Mouse (Mus musculus): Measurements from ENCODE around the gene Dpyd. TPM values are rescaled to one million over a fixed set of nuclear protein-coding genes. Genes with fewer than 3 reads are reported as not detected.
A peak's percentile ranks its signal among the peaks of the same experiment; 100 is the strongest.

Dpyd gene
- total and polyA plus RNA-seq, 2 experiments from 2014 or later, result 3.5 to 5.9 TPM

DNA sequence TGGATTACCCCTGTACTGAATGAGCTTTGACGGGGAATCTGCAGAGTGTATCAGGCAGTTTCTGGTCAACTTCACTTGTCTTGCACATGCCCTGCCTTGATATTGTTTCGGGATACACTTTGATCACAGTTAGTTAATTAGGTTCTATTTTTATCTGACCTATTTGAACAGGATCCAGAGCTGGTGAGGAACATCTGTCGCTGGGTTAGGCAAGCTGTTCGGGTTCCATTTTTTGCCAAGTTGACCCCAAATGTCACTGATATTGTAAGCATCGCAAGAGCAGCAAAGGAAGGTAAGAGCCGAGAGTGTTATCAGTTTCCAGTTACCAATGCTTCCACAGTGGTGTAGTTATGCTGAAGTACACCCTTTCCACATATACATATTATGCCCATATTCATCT is 632.1 kb downstream of the Dpyd start:
- WGBS, result 87% methylated on average over 6 of the region's 6 CpGs
- Histone ChIP-seq H3K4me2 (ENCODE audit: low read depth, low read length, poor library complexity, severe bottlenecking) (no peak overlapping the region), H3K27me3 (ENCODE audit: insufficient read depth, low read length) (no peaks in the 10 kb centered on the region), H3K27ac (ENCODE audit: low read depth, low read length) (no peak overlapping the region), H3K9ac (replicated peaks; ENCODE audit: low read length, poor library complexity, severe bottlenecking) (no peak overlapping the region), H3K9me3 (ENCODE audit: low read length) (no peaks in the 10 kb centered on the region), H3K36me3 (ENCODE audit: insufficient read depth, low read length) (no peaks in the 10 kb centered on the region), H3K4me1 (ENCODE audit: insufficient read depth, low read length) (no peaks in the 10 kb centered on the region), H3K4me3 (ENCODE audit: low read depth, low read length) (no peak overlapping the region)
- ATAC-seq (ENCODE audit: low FRiP score), result no peak
- DNase-seq (ENCODE audit: low spot score), result no peak
- no peak for TF ChIP-seq CTCF (IDR thresholded peaks at IDR 0.05)

DNA sequence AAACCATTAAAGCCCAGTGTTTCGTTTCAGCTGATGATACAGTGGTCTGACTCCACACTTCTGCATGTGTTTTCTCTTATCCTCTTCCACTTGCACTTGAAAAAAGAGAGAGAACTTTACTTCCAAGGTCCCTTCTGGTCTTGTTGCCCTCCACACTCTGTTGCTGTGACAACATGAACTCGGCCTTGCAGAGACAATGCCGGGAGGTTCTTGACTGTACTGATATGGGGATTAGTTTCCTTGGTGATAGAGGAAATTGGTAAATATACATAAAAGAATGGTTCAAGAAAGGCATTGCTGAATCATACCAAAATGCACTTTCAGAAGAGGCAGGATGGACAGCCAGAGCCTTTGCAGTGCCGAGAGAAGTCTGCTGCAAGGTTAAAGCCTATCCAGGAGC is 633.7 kb downstream of the Dpyd start:
- Histone ChIP-seq H3K9me3 (ENCODE audit: low read length) (no peaks in the 10 kb centered on the region), H3K27me3 (ENCODE audit: insufficient read depth, low read length) (no peaks in the 10 kb centered on the region), H3K36me3 (ENCODE audit: insufficient read depth, low read length) (no peaks in the 10 kb centered on the region), H3K4me1 (ENCODE audit: insufficient read depth, low read length) (no peaks in the 10 kb centered on the region), H3K9ac (replicated peaks; ENCODE audit: low read length, poor library complexity, severe bottlenecking) (no peak overlapping the region), H3K4me2 (ENCODE audit: low read depth, low read length, poor library complexity, severe bottlenecking) (no peak overlapping the region), H3K4me3 (ENCODE audit: low read depth, low read length) (no peak overlapping the region), H3K27ac (ENCODE audit: low read depth, low read length) (no peak overlapping the region)
- no peak for DNase-seq (ENCODE audit: low spot score)
- ATAC-seq (ENCODE audit: low FRiP score), result no peak
- WGBS, result 42% methylated on average over 4 of the region's 4 CpGs
- no peak for TF ChIP-seq CTCF (IDR thresholded peaks at IDR 0.05)

DNA sequence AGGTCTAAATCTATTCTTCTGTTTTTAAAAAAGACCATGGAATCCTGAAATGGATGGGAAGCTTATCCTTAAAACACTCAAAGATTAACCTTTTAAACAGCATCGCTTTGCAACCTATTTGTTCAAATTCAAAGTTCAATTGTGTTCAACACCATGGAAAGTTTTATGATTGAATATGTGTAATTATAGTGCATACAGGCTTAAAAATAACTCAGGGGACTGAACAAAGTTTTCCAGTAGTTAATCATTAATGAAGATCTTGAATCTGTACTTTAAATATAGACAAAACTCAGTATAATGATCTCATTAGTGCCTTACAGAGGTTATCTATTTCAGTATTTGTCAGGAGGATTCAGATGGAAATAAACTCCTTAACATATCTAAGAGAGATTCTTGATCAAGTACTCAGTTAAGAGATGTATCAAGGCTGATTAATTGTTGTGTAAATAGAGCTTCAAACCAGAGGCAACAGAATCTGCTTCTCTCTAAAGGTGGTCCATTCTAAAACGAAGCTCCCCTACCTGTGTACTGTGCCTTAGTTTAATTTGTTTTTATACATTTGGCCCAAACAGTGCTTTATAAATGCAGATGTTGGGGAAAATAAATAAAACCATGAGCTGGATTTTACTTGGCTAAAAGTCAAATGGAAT is 659.0 kb downstream of the Dpyd start:
- H3K4me2 ChIP-seq (ENCODE audit: low read depth, low read length, poor library complexity, severe bottlenecking), result no peak overlapping the region
- DNase-seq (ENCODE audit: low spot score) (no peak), ATAC-seq (ENCODE audit: low FRiP score) (no peak)
- 71% methylated on average over 2 of the region's 2 CpGs for WGBS
- H3K36me3 ChIP-seq (ENCODE audit: insufficient read depth, low read length), result no peaks in the 10 kb centered on the region
- H3K27me3 ChIP-seq (ENCODE audit: insufficient read depth, low read length), result no peaks in the 10 kb centered on the region
- H3K27ac ChIP-seq (ENCODE audit: low read depth, low read length), result no peak overlapping the region
- H3K4me3 ChIP-seq (ENCODE audit: low read depth, low read length), result no peak overlapping the region
- TF ChIP-seq CTCF (IDR thresholded peaks at IDR 0.05), result no peak
- no peaks in the 10 kb centered on the region for H3K4me1 ChIP-seq (ENCODE audit: insufficient read depth, low read length)
- H3K9me3 ChIP-seq (ENCODE audit: low read length), result no peaks in the 10 kb centered on the region
- no peak overlapping the region for H3K9ac ChIP-seq (replicated peaks; ENCODE audit: low read length, poor library complexity, severe bottlenecking)

DNA sequence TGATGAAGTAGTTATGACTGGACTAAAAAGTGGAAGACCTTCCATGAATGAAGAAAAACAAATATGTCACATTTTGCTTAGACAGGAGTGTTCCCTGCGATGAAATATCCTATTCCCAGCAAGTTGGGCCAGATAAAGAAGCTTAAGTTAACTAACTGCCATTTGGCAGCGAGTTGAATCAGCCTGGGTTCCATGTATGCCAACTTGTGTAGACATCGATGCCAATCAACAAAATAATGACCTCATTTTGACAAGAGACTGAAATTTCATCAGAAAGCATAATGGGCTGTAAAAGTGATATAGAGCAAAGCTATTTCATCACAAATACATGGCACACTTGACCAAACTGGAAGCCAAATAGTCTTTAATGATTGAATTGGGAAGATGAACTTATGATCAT is 681.3 kb downstream of the Dpyd start:
- H3K4me2 ChIP-seq (ENCODE audit: low read depth, low read length, poor library complexity, severe bottlenecking), result no peak overlapping the region
- WGBS, result 84% methylated on average over 3 of the region's 3 CpGs
- H3K4me1 ChIP-seq (ENCODE audit: insufficient read depth, low read length), result no peaks in the 10 kb centered on the region
- DNase-seq (ENCODE audit: low spot score) (no peak), ATAC-seq (ENCODE audit: low FRiP score) (no peak)
- no peak overlapping the region for H3K27ac ChIP-seq (ENCODE audit: low read depth, low read length)
- no peaks in the 10 kb centered on the region for H3K36me3 ChIP-seq (ENCODE audit: insufficient read depth, low read length)
- no peaks in the 10 kb centered on the region for H3K9me3 ChIP-seq (ENCODE audit: low read length)
- H3K4me3 ChIP-seq (ENCODE audit: low read depth, low read length), result no peak overlapping the region
- H3K9ac ChIP-seq (replicated peaks; ENCODE audit: low read length, poor library complexity, severe bottlenecking), result no peak overlapping the region
- TF ChIP-seq CTCF (IDR thresholded peaks at IDR 0.05), result no peak
- no peaks in the 10 kb centered on the region for H3K27me3 ChIP-seq (ENCODE audit: insufficient read depth, low read length)

DNA sequence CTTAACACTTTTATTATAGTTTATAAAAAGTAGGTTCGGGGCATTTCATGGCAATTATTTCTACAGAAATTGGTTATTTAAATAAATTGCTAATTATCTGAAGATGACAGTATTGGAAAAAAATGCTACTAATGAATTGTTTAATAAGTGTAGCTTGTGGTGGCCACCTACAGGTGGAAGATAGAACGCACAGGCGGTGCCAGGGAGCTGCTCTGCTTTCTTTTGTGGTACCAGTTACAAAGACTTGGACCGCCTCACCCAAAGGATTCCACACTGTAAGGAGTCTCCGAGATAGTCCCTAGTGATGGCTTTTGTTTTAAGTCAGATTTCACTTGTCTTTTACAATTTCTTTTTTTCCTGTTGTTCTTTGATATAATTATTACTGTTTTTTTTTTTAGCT is 694.6 kb downstream of the Dpyd start:
- DNase-seq (ENCODE audit: low spot score), result peak; percentile 67
- H3K9ac ChIP-seq (replicated peaks; ENCODE audit: low read length, poor library complexity, severe bottlenecking), result no peak overlapping the region
- no peak overlapping the region for H3K4me2 ChIP-seq (ENCODE audit: low read depth, low read length, poor library complexity, severe bottlenecking)
- no peaks in the 10 kb centered on the region for H3K4me1 ChIP-seq (ENCODE audit: insufficient read depth, low read length)
- WGBS, result 38% methylated on average over 5 of the region's 5 CpGs
- no peaks in the 10 kb centered on the region for H3K9me3 ChIP-seq (ENCODE audit: low read length)
- ATAC-seq (ENCODE audit: low FRiP score), result no peak
- TF ChIP-seq CTCF (IDR thresholded peaks at IDR 0.05), result peak; percentile 71
- H3K4me3 ChIP-seq (ENCODE audit: low read depth, low read length), result no peak overlapping the region
- no peaks in the 10 kb centered on the region for H3K27me3 ChIP-seq (ENCODE audit: insufficient read depth, low read length)
- H3K27ac ChIP-seq (ENCODE audit: low read depth, low read length), result no peak overlapping the region
- no peaks in the 10 kb centered on the region for H3K36me3 ChIP-seq (ENCODE audit: insufficient read depth, low read length)

DNA sequence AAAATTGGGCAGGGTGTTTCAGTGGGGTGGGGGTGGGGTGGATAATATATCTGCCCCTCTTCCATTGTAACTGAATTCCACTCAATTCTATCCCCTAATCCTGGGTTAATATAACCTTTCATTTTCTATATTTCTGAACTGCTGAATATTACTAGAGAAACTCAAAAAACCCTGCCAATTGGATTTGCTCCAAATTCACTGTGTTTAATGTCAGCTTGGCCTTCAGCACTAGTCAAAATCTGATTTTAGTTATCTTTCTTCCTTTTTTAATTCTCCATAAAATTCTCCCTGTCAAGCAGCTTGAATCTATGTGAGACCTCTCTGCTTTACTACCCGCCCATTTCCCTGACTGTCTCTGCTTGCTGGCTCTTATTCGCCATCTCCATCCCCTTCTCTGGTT is 713.3 kb downstream of the Dpyd start:
- H3K27me3 ChIP-seq (ENCODE audit: insufficient read depth, low read length), result no peaks in the 10 kb centered on the region
- TF ChIP-seq CTCF (IDR thresholded peaks at IDR 0.05), result no peak
- H3K27ac ChIP-seq (ENCODE audit: low read depth, low read length), result no peak overlapping the region
- no peak overlapping the region for H3K9ac ChIP-seq (replicated peaks; ENCODE audit: low read length, poor library complexity, severe bottlenecking)
- H3K36me3 ChIP-seq (ENCODE audit: insufficient read depth, low read length), result no peaks in the 10 kb centered on the region
- no peak overlapping the region for H3K4me3 ChIP-seq (ENCODE audit: low read depth, low read length)
- DNase-seq (ENCODE audit: low spot score), result peak; percentile 4
- no peaks in the 10 kb centered on the region for H3K4me1 ChIP-seq (ENCODE audit: insufficient read depth, low read length)
- H3K9me3 ChIP-seq (ENCODE audit: low read length), result no peaks in the 10 kb centered on the region
- WGBS, result 88% methylated on average over 2 of the region's 2 CpGs
- no peak for ATAC-seq (ENCODE audit: low FRiP score)
- H3K4me2 ChIP-seq (ENCODE audit: low read depth, low read length, poor library complexity, severe bottlenecking), result no peak overlapping the region

All from midbrain, postnatal 0 days (tissue).